Mouse (Mus musculus): ENCODE measurements around the gene Cfap61.

Gene Cfap61

GRCm38 (mm10) chr2:146221076-146221928, 286.7 kb downstream of the Cfap61 start, which contains the start of gene Insm1:
TSS of gene Insm1 (plus strand) at chr2:146221921.
- no peak for DNase-seq (ENCODE audit: low read depth, low spot score)

DNA sequence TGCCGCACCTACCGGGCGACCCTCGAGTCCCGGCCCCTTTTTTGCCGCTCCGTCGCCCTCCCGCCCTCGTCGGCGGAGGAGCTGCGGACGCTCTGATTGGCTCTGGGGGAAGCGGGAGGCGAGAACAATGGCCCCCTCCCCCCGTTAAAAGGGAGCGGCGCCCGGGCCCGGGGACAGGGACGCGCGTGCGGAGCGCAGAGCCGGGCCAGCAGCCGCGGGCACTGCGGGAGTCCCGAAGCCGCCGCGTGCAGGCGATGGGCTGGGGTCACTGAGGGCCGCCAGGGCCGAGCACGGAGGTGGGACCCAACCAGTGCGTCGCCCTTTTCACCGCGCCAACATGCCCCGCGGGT, 287.3 kb downstream of the Cfap61 start:
- DNase-seq (ENCODE audit: low read depth, low spot score) = no peak

- no peak for DNase-seq (ENCODE audit: low read depth, low spot score)
Measured at GRCm38 (mm10) chr2:146222279-146223175, 287.9 kb downstream of the Cfap61 start.

GRCm38 (mm10) chr2:146223176-146223905, 288.8 kb downstream of the Cfap61 start:
- DNase-seq (ENCODE audit: low read depth, low spot score) = no peak

DNA sequence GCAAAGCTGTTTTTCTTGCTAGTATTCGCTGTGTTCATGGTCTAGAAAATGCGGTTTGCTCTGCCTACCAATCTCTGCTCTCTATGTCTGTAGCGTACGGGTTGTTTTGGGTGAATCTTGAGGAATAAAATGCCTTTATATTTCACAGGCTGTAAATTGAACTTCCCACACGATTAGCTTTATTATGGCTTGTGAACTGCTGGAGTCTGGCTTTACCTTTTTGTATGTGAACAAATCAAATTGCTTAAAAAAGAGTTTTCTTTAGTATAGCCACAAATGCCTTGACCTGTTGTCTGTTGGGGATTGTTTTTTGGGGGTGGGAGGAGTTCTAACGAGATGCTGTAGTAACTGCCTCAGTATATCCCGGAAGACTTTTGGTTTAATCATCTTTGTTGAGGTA, 289.6 kb downstream of the Cfap61 start:
- DNase-seq (ENCODE audit: low read depth, low spot score) = no peak

DNA sequence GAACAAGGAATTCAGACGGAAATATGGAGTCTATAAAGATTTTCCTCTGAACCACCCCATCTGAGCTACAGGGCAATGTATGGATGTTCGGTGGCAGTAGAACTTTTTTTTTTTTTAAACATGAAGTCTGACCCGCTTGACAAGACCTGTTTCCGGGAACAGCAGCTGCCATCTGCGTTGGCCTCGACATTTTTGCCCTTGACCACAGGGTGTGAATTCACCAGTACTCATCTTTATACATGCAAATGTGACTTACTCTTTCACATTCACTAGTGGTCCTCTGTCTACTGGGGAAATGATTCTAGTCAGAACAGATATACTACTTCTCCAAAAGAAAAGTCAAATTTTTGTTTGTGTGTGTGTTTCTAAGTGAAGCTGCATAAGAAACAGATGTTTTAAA, 291.2 kb downstream of the Cfap61 start:
- DNase-seq (ENCODE audit: low read depth, low spot score) = no peak

DNA sequence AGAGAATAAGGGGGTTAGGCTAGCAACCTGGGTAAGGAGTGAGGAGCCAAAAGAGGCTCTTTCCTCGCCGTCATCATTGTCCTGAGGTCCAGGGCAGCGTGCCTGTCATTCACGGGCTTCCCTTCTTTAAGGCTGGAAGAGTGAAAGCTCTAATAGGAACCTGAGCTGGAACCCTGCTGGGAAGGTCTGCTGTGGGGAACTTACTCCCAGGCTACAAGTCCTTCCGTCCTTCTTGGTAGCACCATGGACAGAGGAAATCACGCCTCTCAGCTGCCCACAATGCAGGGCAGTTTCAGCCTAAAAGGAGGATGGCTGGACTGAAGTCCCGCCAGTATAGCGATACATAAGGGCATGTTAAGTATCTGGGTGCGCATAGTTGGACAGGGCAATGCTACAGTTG, 291.9 kb downstream of the Cfap61 start:
- no peak for DNase-seq (ENCODE audit: low read depth, low spot score)

DNA sequence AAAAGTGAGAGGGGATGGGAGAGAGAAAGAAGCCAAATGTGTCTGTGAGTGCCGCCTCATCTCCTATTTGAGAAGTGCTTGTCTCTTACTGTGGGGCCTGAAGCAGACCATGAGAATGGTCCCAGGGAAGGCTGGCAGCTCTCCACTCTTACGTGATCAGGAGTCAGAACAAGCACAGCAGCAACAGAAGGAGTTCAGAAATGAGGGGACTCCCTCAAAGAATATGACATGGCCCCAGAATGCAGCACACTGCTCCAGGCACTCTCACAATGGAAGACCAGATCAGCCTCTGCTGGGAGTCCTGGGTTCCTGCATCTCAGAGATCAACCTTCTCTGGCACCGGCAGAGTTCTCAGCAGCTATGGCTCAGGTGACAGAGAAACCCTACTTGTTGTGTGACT, 293.1 kb downstream of the Cfap61 start:
- no peak for DNase-seq (ENCODE audit: low read depth, low spot score)

DNA sequence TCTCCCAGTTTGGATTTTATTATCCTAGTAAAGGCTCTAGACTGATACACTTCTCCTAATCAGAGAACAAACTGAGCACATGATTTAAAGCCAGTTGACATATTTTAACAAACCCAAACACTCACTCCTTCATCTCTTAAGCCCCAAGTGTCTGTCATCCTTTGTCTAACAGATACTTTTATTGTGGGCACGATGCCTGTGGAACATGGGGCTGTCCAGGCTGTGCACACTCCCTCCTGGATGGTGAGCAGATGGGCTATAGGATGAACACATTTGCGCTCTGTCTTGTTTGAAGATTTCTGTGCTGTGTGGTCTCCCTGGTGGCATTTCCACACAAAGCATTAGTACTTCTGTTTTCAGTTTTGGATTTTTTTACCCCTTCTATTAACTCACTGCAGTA, 293.9 kb downstream of the Cfap61 start:
- DNase-seq (ENCODE audit: low read depth, low spot score) = no peak

DNA sequence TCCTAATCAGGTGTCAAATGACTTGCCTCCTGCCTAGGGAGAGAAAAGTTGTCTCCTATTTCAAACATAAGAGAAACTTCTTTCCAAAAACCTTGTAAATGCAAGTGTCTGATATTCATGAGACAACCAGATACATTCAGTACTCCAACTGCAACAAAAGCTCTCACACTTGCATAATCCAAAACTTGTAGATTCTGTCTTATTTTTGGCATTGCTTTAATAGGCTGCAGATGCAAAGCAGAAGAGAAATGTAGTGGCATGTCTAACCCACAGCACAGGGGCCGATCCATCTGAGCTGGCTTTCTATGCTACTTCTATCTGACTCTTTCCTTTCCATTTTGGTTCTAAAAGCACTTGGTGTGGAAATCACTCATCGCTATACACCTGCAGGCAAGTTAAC, 296.9 kb downstream of the Cfap61 start:
- no peak for DNase-seq (ENCODE audit: low read depth, low spot score)

DNA sequence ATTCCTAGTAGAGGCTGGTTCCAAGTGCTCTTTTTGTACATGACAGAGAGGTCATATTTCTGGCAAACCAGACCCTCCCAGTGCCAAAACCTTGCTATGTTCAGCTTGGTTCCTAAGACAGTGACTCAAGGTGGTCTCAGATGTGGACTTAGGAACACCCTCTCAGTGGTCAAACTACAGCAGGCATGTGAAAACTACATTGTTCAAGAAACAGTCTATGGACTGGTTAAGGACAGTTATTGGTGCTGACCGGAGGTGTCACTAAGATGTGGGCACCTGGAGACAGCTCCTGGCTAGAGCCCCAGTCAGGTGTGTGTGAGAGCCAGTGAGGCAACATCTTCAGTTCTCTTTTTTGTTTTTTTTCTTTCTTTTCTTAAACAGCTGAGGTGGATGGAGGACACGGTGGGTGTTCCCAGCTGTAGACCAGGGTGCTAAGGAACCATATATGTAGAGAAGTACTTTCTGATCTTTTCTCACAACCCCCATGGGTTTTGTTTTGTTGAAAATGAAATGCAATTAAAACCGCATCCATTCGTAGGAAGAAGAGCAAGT, 304.7 kb downstream of the Cfap61 start:
- DNase-seq (ENCODE audit: low read depth, low spot score) = no peak

DNA sequence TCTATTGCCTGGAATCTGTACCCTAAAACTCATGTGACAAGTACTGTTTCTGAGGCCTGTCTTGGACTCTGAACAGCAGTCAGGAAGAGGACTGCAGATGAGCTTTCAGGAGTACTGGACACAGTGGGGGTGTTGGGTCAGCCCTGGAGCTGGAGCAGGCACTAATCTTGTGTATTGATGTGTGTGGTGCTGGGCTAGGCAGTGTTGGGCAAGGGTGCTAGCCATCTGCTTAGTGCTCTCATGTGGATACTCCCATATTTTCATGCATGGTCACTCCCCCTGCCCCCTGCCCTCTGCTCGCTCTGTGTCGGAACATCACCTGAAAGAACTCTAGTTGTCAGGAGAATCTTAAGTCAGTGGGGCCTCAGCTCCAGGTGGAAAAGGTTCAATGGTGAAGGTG, 309.5 kb downstream of the Cfap61 start:
- DNase-seq (ENCODE audit: low read depth, low spot score) = no peak

GRCm38 (mm10) chr2:146245401-146245800, 310.8 kb downstream of the Cfap61 start:
- no peak for DNase-seq (ENCODE audit: low read depth, low spot score)

GRCm38 (mm10) chr2:146246409-146247075, 312.0 kb downstream of the Cfap61 start:
- no peak for DNase-seq (ENCODE audit: low read depth, low spot score)

GRCm38 (mm10) chr2:146247576-146247975, 313.0 kb downstream of the Cfap61 start:
- DNase-seq (ENCODE audit: low read depth, low spot score) = no peak

DNA sequence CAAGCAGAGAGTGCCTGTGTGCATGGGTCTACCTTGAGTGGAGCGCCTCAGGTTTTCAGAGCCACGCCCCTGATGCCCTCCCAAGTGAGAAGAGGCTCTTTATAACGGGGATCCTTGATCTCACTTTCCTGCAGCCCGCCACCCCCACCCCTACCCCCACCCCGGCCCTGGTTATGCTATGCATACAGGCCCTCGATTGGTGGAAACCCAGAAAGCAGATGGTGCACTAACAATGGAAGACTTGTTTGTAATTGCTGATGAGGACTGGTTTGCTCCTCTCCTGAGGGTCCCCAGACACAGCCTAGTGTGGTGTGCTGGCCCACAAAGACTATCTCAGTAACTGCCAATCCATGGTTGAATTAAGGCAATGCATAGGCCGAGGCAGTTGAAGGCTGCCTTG, 314.4 kb downstream of the Cfap61 start:
- DNase-seq (ENCODE audit: low read depth, low spot score) = no peak

DNA sequence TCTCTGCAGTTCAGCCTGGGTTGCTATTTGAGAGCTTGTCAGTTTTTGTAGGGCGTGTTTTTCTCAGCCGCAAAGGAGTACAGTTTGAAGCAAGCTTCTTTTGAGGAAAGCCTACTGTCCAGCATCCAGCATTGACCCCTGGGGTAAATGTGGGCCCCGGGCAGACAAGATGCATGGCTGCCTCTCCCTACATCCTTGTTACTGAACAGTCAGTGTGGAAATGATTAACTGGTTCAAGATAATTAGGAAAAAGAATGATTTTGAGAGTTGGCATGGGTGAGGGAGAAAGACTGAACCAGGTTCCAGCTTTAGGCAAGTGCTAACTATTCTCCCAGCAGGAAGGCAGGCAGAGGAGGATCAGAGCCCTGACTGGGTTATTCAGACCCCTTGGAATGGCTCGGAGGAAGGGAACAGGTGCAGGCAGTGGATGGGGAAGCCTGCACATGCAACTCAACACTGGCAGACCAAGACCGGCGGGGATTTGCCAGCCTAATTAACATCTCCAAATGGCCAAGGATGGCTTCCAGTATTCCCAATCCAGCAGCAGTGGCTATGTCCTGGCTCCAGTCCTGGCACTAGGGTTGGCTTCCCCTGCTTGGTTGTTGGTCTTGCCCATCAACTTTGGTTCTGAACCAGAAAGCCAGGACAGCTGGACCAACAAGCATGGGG, 315.8 kb downstream of the Cfap61 start:
- DNase-seq (ENCODE audit: low read depth, low spot score) = no peak

DNA sequence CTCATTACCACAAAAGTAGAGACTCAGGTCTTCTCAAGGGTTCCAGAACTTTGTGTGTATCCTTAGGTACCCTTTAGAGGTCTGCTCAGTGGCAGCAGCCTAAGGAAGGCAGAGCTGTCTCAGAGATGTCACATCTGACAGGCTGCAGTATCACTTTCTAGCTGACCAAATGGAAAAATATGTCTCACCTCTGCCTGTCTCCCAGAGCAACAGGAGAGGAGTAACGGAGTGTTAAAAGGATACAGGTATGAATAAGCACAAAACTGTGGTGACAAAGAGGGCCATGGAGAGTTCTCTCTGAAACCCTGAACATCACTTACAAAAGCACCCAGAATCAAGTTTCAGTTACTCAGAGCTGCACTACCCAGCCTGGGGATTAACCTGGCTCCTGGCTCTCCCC, 319.8 kb downstream of the Cfap61 start:
- no peak for DNase-seq (ENCODE audit: low read depth, low spot score)

- no peak for DNase-seq (ENCODE audit: low read depth, low spot score)
Measured at GRCm38 (mm10) chr2:146255636-146256035, 321.1 kb downstream of the Cfap61 start.

GRCm38 (mm10) chr2:146256321-146256875, 321.8 kb downstream of the Cfap61 start:
- no peak for DNase-seq (ENCODE audit: low read depth, low spot score)

All from telencephalon, adult 2 months (tissue).